Mouse (Mus musculus): ENCODE results near the gene Lrrfip1. TPM values are rescaled to one million over a fixed set of nuclear protein-coding genes. Genes with fewer than 3 reads are reported as not detected.

Gene Lrrfip1
- polyA plus RNA-seq, 1 experiment from 2014 or later = 30.1 TPM

DNA sequence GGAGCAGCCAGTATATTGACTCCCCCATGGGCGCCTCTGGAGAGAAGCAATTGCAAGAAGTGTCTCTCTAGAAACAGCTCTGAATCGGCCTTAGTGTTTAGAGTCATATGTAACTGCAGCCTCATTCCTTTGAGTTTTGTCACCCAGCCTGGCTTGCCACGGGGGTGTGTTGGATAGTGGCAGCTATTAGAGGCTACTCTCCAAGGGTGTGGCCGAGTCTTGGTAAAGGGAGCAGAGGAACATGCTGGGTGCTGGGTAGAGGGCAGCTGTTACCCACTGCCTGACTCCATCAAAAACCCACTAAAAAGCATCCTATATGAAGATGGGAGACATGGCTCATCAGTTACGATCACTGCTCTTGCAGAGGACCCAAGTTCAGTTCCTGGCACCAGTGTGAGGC is 24.7 kb downstream of the Lrrfip1 start:
- no peak for ATAC-seq (ENCODE audit: low FRiP score, low TSS enrichment)
- no peak overlapping the region for H3K4me2 ChIP-seq (ENCODE audit: low read length)
- H3K9ac ChIP-seq (replicated peaks; ENCODE audit: low read length) = no peak overlapping the region
- no peak overlapping the region for H3K4me3 ChIP-seq (replicated peaks; ENCODE audit: low read depth, low read length)
- H3K4me1 ChIP-seq (ENCODE audit: control insufficient read depth, insufficient read depth, low read length) = no peaks in the 10 kb centered on the region
- 0 out of 2 replicates have a peak, but pooled peaks cover 10% of the 10 kb centered on the region for H3K9me3 ChIP-seq (ENCODE audit: control insufficient read depth, low read length)
- H3K27ac ChIP-seq (replicated peaks; ENCODE audit: low read depth, low read length) = no peak overlapping the region
- no peaks in the 10 kb centered on the region for H3K36me3 ChIP-seq (ENCODE audit: control insufficient read depth, insufficient read depth, low read length)
- 92% methylated on average over 5 of the region's 5 CpGs for WGBS
- no peaks in the 10 kb centered on the region for H3K27me3 ChIP-seq (ENCODE audit: control insufficient read depth, insufficient read depth, low read length)
- DNase-seq = no peak

- WGBS = 90% methylated on average over 9 of the region's 9 CpGs
- ATAC-seq (ENCODE audit: low FRiP score, low TSS enrichment) = no peak
These were observed 25.4 kb downstream of the Lrrfip1 start for GRCm38 (mm10) chr1:91023960-91024359.

GRCm38 (mm10) chr1:91024464-91024863 is 25.9 kb downstream of the Lrrfip1 start:
- Histone ChIP-seq H3K36me3 (ENCODE audit: control insufficient read depth, insufficient read depth, low read length) (no peaks in the 10 kb centered on the region), H3K4me1 (ENCODE audit: control insufficient read depth, insufficient read depth, low read length) (no peaks in the 10 kb centered on the region), H3K9me3 (ENCODE audit: control insufficient read depth, low read length) (0 out of 2 replicates have a peak, but pooled peaks cover 10% of the 10 kb centered on the region), H3K4me3 (replicated peaks; ENCODE audit: low read depth, low read length) (no peak overlapping the region), H3K4me2 (ENCODE audit: low read length) (no peak overlapping the region), H3K9ac (replicated peaks; ENCODE audit: low read length) (no peak overlapping the region), H3K27me3 (ENCODE audit: control insufficient read depth, insufficient read depth, low read length) (no peaks in the 10 kb centered on the region), H3K27ac (replicated peaks; ENCODE audit: low read depth, low read length) (no peak overlapping the region)
- DNase-seq (no peak), ATAC-seq (ENCODE audit: low FRiP score, low TSS enrichment) (no peak)
- WGBS = 72% methylated on average over 3 of the region's 3 CpGs

More at GRCm38 (mm10) chr1:91023960-91024359, 25.4 kb downstream of the Lrrfip1 start:
- no peak overlapping the region for H3K27ac ChIP-seq (replicated peaks; ENCODE audit: low read depth, low read length)
- DNase-seq = no peak
- H3K4me1 ChIP-seq (ENCODE audit: control insufficient read depth, insufficient read depth, low read length) = no peaks in the 10 kb centered on the region
- H3K9me3 ChIP-seq (ENCODE audit: control insufficient read depth, low read length) = 0 out of 2 replicates have a peak, but pooled peaks cover 10% of the 10 kb centered on the region
- H3K4me2 ChIP-seq (ENCODE audit: low read length) = no peak overlapping the region
- no peak overlapping the region for H3K4me3 ChIP-seq (replicated peaks; ENCODE audit: low read depth, low read length)
- no peaks in the 10 kb centered on the region for H3K36me3 ChIP-seq (ENCODE audit: control insufficient read depth, insufficient read depth, low read length)
- H3K9ac ChIP-seq (replicated peaks; ENCODE audit: low read length) = no peak overlapping the region
- H3K27me3 ChIP-seq (ENCODE audit: control insufficient read depth, insufficient read depth, low read length) = no peaks in the 10 kb centered on the region

DNA sequence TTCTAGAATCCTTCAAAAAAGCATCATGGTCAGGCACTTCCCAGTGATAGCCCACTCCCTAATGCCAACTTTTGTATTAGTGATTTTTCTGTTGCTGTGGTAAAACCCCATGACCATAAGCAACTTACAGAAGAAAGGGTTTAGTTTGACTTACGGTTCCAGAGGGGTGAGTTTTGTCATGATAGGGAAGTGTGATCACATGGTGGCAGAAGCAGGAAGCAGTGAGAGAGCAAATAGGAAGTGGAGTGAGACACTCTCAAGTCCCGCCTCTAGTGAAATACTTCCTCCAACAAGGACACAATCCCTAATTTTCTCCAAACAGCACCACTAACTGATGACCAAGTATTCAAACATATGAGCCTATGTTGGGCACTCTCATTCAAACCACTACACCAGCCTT is 28.4 kb downstream of the Lrrfip1 start:
- Histone ChIP-seq H3K4me2 (ENCODE audit: low read length) (no peak overlapping the region), H3K27ac (replicated peaks; ENCODE audit: low read depth, low read length) (no peak overlapping the region), H3K27me3 (ENCODE audit: control insufficient read depth, insufficient read depth, low read length) (no peaks in the 10 kb centered on the region), H3K9ac (replicated peaks; ENCODE audit: low read length) (no peak overlapping the region), H3K9me3 (ENCODE audit: control insufficient read depth, low read length) (0 out of 2 replicates have a peak, but pooled peaks cover 10% of the 10 kb centered on the region), H3K36me3 (ENCODE audit: control insufficient read depth, insufficient read depth, low read length) (no peaks in the 10 kb centered on the region), H3K4me3 (replicated peaks; ENCODE audit: low read depth, low read length) (no peak overlapping the region), H3K4me1 (ENCODE audit: control insufficient read depth, insufficient read depth, low read length) (no peaks in the 10 kb centered on the region)
- ATAC-seq (ENCODE audit: low FRiP score, low TSS enrichment) = no peak
- 91% methylated on average over 2 of the region's 2 CpGs for WGBS
- no peak for DNase-seq

- DNase-seq (no peak), ATAC-seq (ENCODE audit: low FRiP score, low TSS enrichment) (no peak)
- Histone ChIP-seq H3K27ac (replicated peaks; ENCODE audit: low read depth, low read length) (no peak overlapping the region), H3K27me3 (ENCODE audit: control insufficient read depth, insufficient read depth, low read length) (no peaks in the 10 kb centered on the region), H3K4me1 (ENCODE audit: control insufficient read depth, insufficient read depth, low read length) (no peaks in the 10 kb centered on the region), H3K4me2 (ENCODE audit: low read length) (no peak overlapping the region), H3K4me3 (replicated peaks; ENCODE audit: low read depth, low read length) (no peak overlapping the region), H3K9ac (replicated peaks; ENCODE audit: low read length) (no peak overlapping the region), H3K9me3 (ENCODE audit: control insufficient read depth, low read length) (0 out of 2 replicates have a peak, but pooled peaks cover 6% of the 10 kb centered on the region), H3K36me3 (ENCODE audit: control insufficient read depth, insufficient read depth, low read length) (no peaks in the 10 kb centered on the region)
- whole genome bisulfite sequencing = 92% methylated on average over 1 of the region's 1 CpGs
These were observed 31.8 kb downstream of the Lrrfip1 start for GRCm38 (mm10) chr1:91030383-91030782.

DNA sequence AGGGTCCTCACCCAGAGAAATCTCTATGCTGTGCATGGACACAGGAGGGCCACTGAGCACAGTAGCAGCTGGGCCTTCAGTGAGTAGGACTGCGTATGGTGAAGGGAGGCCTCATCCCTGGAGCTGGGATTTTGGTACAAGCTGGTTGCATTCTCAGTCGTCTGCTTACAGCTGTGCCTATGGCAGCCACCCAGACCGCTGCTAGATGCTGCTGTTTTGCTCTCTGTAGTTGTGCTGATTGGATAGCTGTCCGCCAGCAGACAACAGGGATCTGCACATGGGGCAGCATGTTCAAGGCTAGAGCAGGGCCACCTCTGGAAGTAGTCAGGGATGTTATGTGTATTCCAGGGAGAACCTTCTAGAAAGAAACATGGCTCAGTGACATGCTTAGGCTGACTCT is 33.0 kb downstream of the Lrrfip1 start:
- H3K27me3 ChIP-seq (ENCODE audit: control insufficient read depth, insufficient read depth, low read length) = no peaks in the 10 kb centered on the region
- WGBS = 90% methylated on average over 4 of the region's 4 CpGs
- no peak overlapping the region for H3K27ac ChIP-seq (replicated peaks; ENCODE audit: low read depth, low read length)
- H3K36me3 ChIP-seq (ENCODE audit: control insufficient read depth, insufficient read depth, low read length) = no peaks in the 10 kb centered on the region
- H3K4me2 ChIP-seq (ENCODE audit: low read length) = no peak overlapping the region
- DNase-seq = no peak
- H3K9me3 ChIP-seq (ENCODE audit: control insufficient read depth, low read length) = 0 out of 2 replicates have a peak, but pooled peaks cover under 1% of the 10 kb centered on the region
- H3K4me3 ChIP-seq (replicated peaks; ENCODE audit: low read depth, low read length) = no peak overlapping the region
- no peak overlapping the region for H3K9ac ChIP-seq (replicated peaks; ENCODE audit: low read length)
- ATAC-seq (ENCODE audit: low FRiP score, low TSS enrichment) = no peak
- H3K4me1 ChIP-seq (ENCODE audit: control insufficient read depth, insufficient read depth, low read length) = no peaks in the 10 kb centered on the region

- DNase-seq = no peak
- WGBS = 80% methylated on average over 11 of the region's 11 CpGs
These were observed 33.9 kb downstream of the Lrrfip1 start for GRCm38 (mm10) chr1:91032393-91032971.

DNA sequence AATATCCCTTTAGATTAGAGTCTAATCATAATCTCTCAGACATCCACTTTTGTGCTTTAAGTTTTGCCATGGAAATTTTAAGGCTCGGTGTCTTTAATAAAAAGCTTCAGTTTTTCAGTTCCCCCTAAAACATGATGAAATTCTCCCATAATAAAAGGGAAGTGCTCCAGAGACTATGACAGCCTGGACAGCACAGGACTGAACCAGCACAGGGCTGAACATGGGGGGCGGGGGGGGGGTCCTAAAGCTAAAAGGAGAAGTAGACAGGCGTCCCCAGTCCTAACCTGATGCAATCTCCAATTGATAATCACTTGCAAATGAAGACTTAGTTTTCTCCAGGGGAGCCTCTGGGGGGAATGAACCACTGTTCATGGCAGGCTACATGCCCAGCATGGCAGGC is 36.0 kb downstream of the Lrrfip1 start:
- Histone ChIP-seq H3K4me2 (ENCODE audit: low read length) (no peak overlapping the region), H3K9me3 (ENCODE audit: control insufficient read depth, low read length) (no peaks in the 10 kb centered on the region), H3K4me3 (replicated peaks; ENCODE audit: low read depth, low read length) (no peak overlapping the region), H3K4me1 (ENCODE audit: control insufficient read depth, insufficient read depth, low read length) (no peaks in the 10 kb centered on the region), H3K27me3 (ENCODE audit: control insufficient read depth, insufficient read depth, low read length) (no peaks in the 10 kb centered on the region), H3K36me3 (ENCODE audit: control insufficient read depth, insufficient read depth, low read length) (no peaks in the 10 kb centered on the region), H3K27ac (replicated peaks; ENCODE audit: low read depth, low read length) (no peak overlapping the region), H3K9ac (replicated peaks; ENCODE audit: low read length) (no peak overlapping the region)
- DNase-seq (no peak), ATAC-seq (ENCODE audit: low FRiP score, low TSS enrichment) (no peak)
- 87% methylated on average over 3 of the region's 3 CpGs for WGBS

More at GRCm38 (mm10) chr1:91032393-91032971, 33.9 kb downstream of the Lrrfip1 start:
- no peak overlapping the region for H3K4me3 ChIP-seq (replicated peaks; ENCODE audit: low read depth, low read length)
- no peaks in the 10 kb centered on the region for H3K4me1 ChIP-seq (ENCODE audit: control insufficient read depth, insufficient read depth, low read length)
- H3K27me3 ChIP-seq (ENCODE audit: control insufficient read depth, insufficient read depth, low read length) = no peaks in the 10 kb centered on the region
- no peak overlapping the region for H3K4me2 ChIP-seq (ENCODE audit: low read length)
- H3K36me3 ChIP-seq (ENCODE audit: control insufficient read depth, insufficient read depth, low read length) = no peaks in the 10 kb centered on the region
- H3K9ac ChIP-seq (replicated peaks; ENCODE audit: low read length) = no peak overlapping the region
- H3K9me3 ChIP-seq (ENCODE audit: control insufficient read depth, low read length) = no peaks in the 10 kb centered on the region
- ATAC-seq (ENCODE audit: low FRiP score, low TSS enrichment) = no peak
- no peak overlapping the region for H3K27ac ChIP-seq (replicated peaks; ENCODE audit: low read depth, low read length)

DNA sequence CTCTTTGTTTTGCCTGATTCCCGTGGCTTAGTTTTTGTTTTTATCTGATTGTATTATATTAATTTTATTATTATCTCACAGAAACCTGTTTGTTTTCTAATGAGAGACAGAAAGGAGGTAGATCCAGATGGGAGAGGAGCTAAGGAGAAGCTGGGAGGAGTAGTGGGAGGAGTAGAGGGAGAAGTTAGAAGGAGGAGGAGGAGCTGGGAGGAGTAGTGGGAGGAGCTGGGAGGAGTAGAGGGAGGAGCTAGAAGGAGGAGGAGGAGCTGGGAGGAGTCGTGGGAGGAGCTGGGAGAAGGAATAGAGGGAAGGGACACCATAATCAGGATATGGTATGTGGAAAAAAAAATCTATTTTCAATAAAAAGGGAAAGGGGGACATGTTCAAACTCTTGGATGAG is 36.7 kb downstream of the Lrrfip1 start:
- WGBS = 78% methylated on average over 2 of the region's 2 CpGs

More for the DNA sequence above, 36.7 kb downstream of the Lrrfip1 start:
- ATAC-seq (ENCODE audit: low FRiP score, low TSS enrichment) (no peak), DNase-seq (no peak)
- Histone ChIP-seq H3K4me3 (replicated peaks; ENCODE audit: low read depth, low read length) (no peak overlapping the region), H3K4me2 (ENCODE audit: low read length) (no peak overlapping the region), H3K36me3 (ENCODE audit: control insufficient read depth, insufficient read depth, low read length) (no peaks in the 10 kb centered on the region), H3K4me1 (ENCODE audit: control insufficient read depth, insufficient read depth, low read length) (no peaks in the 10 kb centered on the region), H3K27me3 (ENCODE audit: control insufficient read depth, insufficient read depth, low read length) (no peaks in the 10 kb centered on the region), H3K9ac (replicated peaks; ENCODE audit: low read length) (no peak overlapping the region), H3K9me3 (ENCODE audit: control insufficient read depth, low read length) (no peaks in the 10 kb centered on the region), H3K27ac (replicated peaks; ENCODE audit: low read depth, low read length) (no peak overlapping the region)
